Mouse (Mus musculus): ENCODE results near the gene Pgam2.
"Not testable (repeated sequence)": the region's sequence is repeated elsewhere in the genome, so short reads cannot be mapped to it uniquely, and the experiment has no call there.

The Pgam2 gene

DNA sequence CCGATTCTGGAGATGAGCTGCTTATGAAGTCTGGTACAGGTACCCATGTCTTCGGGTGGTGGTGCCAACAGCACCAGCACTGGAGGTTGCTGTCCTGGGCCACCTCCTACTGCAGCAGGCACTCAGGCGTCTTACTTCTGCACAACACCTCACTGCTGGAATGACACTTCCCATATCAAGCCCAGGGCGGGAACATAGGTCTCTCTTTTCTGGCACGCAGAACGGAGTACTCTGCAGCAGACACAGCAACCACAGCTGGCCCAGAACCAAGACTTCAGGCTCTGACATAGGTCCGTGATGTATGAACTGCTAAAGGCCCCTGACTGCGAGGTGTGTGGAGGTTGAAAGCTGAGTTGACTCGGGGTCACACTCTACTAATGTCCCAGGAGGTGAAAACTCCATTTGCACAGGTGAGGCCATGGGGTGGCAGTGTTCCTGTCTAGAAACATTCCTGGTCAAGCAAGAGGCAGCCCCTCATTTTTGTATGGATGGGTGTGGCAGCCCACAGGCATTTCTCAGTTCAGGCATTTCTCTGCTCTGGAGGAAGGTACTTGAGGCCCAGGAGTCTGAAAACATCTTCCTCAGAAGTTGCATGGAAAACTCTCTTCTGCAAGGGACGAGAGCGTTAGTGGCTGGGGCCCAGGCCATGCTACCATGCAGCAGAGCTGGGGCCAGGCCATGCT lies 25.1 kb upstream of the Pgam2 start:
- POLR2A ChIA-PET = interaction anchor here in 3 of 4 experiments (0.5 to 3.2 kb wide), 16 partner anchors 9 to 680 kb away, joined by 3 to 23 read pairs (median 3); partner anchors contain the start of genes Pgam2 (in 2 of the 3), Polm (in 2 of the 3) and Dbnl (in 1 of the 3)
- CTCF ChIA-PET = interaction anchor here in 2 of 4 experiments (0.6 to 2.8 kb wide), 4 partner anchors 26 to 124 kb away, joined by 3 to 12 read pairs (median 4); no protein-coding TSS in a partner anchor

GRCm38 (mm10) chr11:5827931-5828330 lies 24.4 kb upstream of the Pgam2 start:
- CTCF ChIA-PET = interaction anchor here in 1 of 4 experiments (1.5 to 2.8 kb wide), 2 partner anchors 58 to 125 kb away, joined by 4 to 12 read pairs; no protein-coding TSS in a partner anchor

DNA sequence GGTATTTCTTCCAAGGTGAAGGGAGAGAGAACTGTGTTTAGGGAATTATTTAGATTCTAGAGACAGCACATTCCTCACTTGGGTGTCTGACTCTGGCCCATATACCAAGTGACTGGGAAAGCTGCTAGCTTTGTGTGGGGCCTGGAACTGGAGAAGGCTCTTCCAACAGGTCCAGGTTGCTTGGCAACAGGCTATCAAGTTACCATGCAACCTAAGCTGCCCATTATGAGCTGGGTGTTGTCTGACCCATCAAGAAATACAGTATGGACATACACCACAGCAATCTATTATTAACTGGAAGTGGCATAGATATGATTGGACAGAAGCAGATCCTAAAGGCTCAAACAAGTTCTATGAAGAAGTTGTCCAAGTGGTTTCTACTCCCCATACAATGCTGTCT lies 21.9 kb upstream of the Pgam2 start:
- CTCF ChIA-PET = interaction anchor here in 2 of 4 experiments (0.6 to 1.2 kb wide), 2 partner anchors 60 to 111 kb away, joined by 3 read pairs; no protein-coding TSS in a partner anchor
- POLR2A ChIA-PET = interaction anchor here in 2 of 4 experiments (0.9 to 2.5 kb wide), 4 partner anchors 11 to 23 kb away, joined by 3 to 7 read pairs (median 6); no protein-coding TSS in a partner anchor

More at GRCm38 (mm10) chr11:5827931-5828330, 24.4 kb upstream of the Pgam2 start:
- POLR2A ChIA-PET = interaction anchor here in 2 of 4 experiments (1.1 to 3.2 kb wide), 5 partner anchors 10 to 31 kb away, joined by 4 to 23 read pairs (median 11); partner anchors contain the start of genes Polm (in 2 of the 2) and Pgam2 (in 1 of the 2)

- POLR2A ChIA-PET = interaction anchor here in 3 of 4 experiments (0.6 to 1.7 kb wide), 6 partner anchors 10 to 57 kb away, joined by 3 to 9 read pairs (median 4); partner anchors contain the start of genes Dbnl (in 1 of the 3) and Urgcp (in 1 of the 3)
- CTCF ChIA-PET = interaction anchor here in 1 of 4 experiments (0.7 kb wide), 1 partner anchor 487 kb away, joined by 3 read pairs; no protein-coding TSS in a partner anchor
Measured at GRCm38 (mm10) chr11:5819223-5819622, 15.7 kb upstream of the Pgam2 start.

GRCm38 (mm10) chr11:5813381-5813780 lies 9.8 kb upstream of the Pgam2 start:
- ChIA-PET CTCF (interaction anchor here in 1 of 4 experiments (0.6 to 1.0 kb wide), 3 partner anchors 16 to 73 kb away, joined by 3 read pairs; no protein-coding TSS in a partner anchor), POLR2A (interaction anchor here in 3 of 4 experiments (0.8 to 2.3 kb wide), 14 partner anchors 10 to 65 kb away, joined by 3 to 12 read pairs (median 4); partner anchors contain the start of genes Dbnl (in 1 of the 3), Pgam2 (in 1 of the 3) and Polm (in 1 of the 3))

GRCm38 (mm10) chr11:5809487-5809886 lies 6.0 kb upstream of the Pgam2 start:
- POLR2A ChIA-PET, CTCF ChIA-PET: not testable (repeated sequence)

GRCm38 (mm10) chr11:5807956-5808355 lies 4.4 kb upstream of the Pgam2 start:
- POLR2A ChIA-PET = interaction anchor here in 2 of 4 experiments (0.6 to 1.5 kb wide), 3 partner anchors 10 to 28 kb away, joined by 3 to 5 read pairs (median 4); partner anchors contain the start of gene Dbnl (in 1 of the 2)
- CTCF ChIA-PET = interaction anchor here in 1 of 4 experiments (0.8 kb wide), 1 partner anchor 20 kb away, joined by 3 read pairs; the partner anchor contains the start of gene Dbnl

- ChIA-PET CTCF (no interaction called here), POLR2A (interaction anchor here in 1 of 4 experiments (10.1 kb wide), 1 partner anchor 16 kb away, joined by 123 read pairs; the partner anchor contains the start of gene Dbnl)
Measured at GRCm38 (mm10) chr11:5805711-5806110, 2.2 kb upstream of the Pgam2 start.

- POLR2A ChIA-PET = interaction anchor here in 3 of 4 experiments (0.6 to 10.1 kb wide), 16 partner anchors 9 to 684 kb away, joined by 3 to 123 read pairs (median 4); partner anchors contain the start of genes Dbnl (in 2 of the 3), Polm (in 2 of the 3), Urgcp (in 1 of the 3) and Ykt6 (in 1 of the 3)
- CTCF ChIA-PET = interaction anchor here in 2 of 4 experiments (0.5 to 1.6 kb wide), 7 partner anchors 11 to 149 kb away, joined by 3 to 6 read pairs (median 4); partner anchors contain the start of gene Dbnl (in 1 of the 2)
Measured at GRCm38 (mm10) chr11:5804174-5804573, 641 bp upstream of the Pgam2 start.

DNA sequence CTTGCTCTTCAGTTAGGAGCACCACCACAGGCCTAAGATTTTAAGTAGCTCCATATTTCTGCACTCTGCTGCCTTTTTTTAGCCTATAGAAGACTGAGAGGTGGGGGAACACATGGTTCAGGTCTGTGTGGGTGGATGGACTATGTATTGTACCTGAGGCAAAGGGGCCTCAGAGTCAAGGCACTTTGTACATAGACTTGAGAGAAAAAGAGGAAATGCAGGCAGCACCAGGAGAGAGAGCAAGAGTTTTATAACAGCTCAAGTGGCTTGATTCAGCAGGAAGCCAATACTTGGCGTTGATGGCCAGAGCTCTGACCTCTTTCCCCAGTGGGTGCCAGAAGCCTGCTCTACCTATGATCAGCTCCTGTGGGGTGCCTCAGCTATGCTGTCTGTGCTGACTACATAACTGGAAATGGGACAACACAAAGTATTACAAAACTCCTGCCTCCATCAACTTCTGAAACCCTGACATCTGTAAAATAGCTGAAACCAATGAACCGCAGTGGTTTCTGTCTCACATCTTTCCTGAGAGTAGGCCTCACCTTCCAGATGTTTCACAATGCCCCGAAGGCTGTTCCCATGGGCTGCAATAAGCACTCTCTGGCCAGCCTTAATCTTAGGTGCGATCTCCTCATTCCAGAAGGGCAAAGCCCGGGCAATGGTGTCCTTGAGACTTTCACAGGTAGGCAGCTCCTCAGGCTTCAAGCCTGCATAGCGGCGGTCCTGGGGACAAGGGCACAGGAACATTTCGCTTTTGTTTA lies 896 bp downstream of the Pgam2 start:
- POLR2A ChIA-PET = interaction anchor here in 3 of 4 experiments (0.5 to 10.1 kb wide), 42 partner anchors 9 to 272 kb away, joined by 3 to 123 read pairs (median 4); partner anchors contain the start of genes Dbnl (in 3 of the 3), Urgcp (in 3 of the 3), Pold2 (in 1 of the 3) and Polm (in 1 of the 3)
- CTCF ChIA-PET = interaction anchor here (0.5 to 1.6 kb wide), 12 partner anchors 9 to 190 kb away, joined by 3 to 6 read pairs (median 4); partner anchors contain the start of gene Dbnl (in 1 of the 4)

DNA sequence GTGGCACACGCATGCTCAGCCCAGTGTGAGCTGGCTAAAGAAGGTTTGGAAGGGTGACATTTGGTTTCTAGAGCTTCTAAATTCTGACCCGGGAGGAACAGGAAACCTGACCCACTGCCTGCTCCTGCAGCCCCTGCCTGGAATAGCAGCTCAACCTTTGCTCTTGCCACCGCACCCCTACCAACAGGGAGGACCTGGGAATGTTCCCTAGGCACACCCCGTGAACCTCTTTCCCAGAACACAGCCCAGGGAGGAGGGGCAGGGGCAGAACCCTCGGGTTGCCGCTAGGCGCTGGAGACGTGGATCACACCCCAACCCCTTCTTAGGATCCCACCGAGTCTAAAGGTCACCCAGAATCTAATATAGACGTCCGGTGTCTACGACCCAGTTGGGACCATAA lies 1.5 kb downstream of the Pgam2 start:
- ChIA-PET CTCF (interaction anchor here in 3 of 4 experiments (0.5 to 1.6 kb wide), 9 partner anchors 10 to 1298 kb away, joined by 3 to 6 read pairs (median 3); partner anchors contain the start of gene Ap1b1 (in 1 of the 3)), POLR2A (interaction anchor here in 3 of 4 experiments (0.6 to 10.1 kb wide), 37 partner anchors 9 to 706 kb away, joined by 3 to 123 read pairs (median 4); partner anchors contain the start of genes Dbnl (in 3 of the 3), Polm (in 2 of the 3), Ykt6 (in 2 of the 3) and Pold2 (in 1 of the 3))

DNA sequence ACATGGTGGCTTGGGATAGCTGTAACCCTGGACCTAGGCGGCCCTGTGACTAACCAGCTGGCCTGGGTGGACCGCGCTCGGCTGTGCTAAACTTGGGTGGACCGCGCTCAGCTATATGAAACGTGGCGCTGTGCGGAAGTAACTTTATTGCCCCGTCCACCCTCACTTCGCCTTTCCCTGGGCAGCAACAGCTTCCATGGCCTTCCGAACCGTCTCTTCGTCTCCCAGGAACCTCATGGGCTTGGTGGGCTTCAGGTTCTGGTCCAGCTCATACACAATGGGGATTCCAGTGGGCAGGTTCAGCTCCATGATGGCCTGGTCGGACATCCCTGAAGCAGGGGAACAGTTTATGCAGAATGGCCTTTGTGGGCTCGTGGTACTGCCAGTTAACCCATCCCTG lies 2.0 kb downstream of the Pgam2 start:
- ChIA-PET CTCF (interaction anchor here in 3 of 4 experiments (0.6 to 1.6 kb wide), 8 partner anchors 13 to 1298 kb away, joined by 3 to 6 read pairs (median 3); partner anchors contain the start of genes Ap1b1 (in 1 of the 3) and Dbnl (in 1 of the 3)), POLR2A (interaction anchor here (0.6 to 10.1 kb wide), 29 partner anchors 8 to 705 kb away, joined by 3 to 123 read pairs (median 4); partner anchors contain the start of genes Dbnl (in 3 of the 4), Polm (in 2 of the 4), Ykt6 (in 2 of the 4) and Pold2 (in 1 of the 4))

- ChIA-PET POLR2A (interaction anchor here in 3 of 4 experiments (0.5 to 10.1 kb wide), 9 partner anchors 10 to 279 kb away, joined by 3 to 123 read pairs (median 4); partner anchors contain the start of genes Dbnl (in 2 of the 3), Polm (in 1 of the 3) and Xbp1 (in 1 of the 3)), CTCF (interaction anchor here in 1 of 4 experiments (0.9 to 1.9 kb wide), 2 partner anchors 155 to 462 kb away, joined by 3 to 6 read pairs; partner anchors contain the start of gene Ykt6)
Measured at GRCm38 (mm10) chr11:5799621-5800490, 3.7 kb downstream of the Pgam2 start.

DNA sequence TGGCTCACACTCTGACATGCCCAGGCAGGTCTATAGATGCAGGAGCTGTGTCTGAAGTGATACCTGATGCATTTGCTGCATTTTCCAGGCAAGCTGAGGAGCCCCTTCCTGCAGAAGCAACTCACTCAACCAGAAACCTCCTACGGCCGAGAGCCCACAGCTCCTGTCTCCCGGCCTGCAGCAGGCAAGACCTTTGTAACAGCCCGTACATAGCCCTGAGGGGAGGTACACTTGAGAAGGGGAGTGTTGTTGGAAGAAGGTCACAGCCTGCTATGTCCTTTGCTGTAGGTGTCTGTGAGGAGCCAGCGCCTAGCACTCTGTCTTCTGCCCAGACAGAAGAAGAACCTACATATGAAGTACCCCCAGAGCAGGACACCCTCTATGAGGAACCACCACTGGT lies 5.6 kb downstream of the Pgam2 start:
- POLR2A ChIA-PET = interaction anchor here in 3 of 4 experiments (0.7 to 10.1 kb wide), 17 partner anchors 8 to 100 kb away, joined by 3 to 123 read pairs (median 5); partner anchors contain the start of genes Dbnl (in 3 of the 3), Myl7 (in 1 of the 3) and Urgcp (in 1 of the 3)

DNA sequence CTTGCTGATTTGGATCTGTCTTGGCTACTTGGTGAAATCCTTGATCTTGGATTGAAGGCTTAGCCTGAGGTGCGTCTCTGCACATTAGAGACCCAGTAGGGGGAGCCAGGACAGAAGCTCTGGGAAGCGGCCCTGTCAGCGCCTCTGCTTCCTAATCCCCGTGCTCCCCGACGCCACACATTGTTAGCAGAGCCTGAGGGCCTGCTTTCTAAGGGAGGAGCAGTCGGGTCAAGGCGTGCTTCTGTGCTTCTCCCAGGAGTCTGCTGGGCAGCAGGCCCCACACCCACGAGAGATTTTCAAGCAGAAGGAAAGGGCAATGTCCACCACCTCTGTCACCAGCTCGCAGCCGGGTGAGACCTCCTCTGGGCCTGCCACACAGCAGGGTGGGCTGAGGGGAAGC lies 6.2 kb downstream of the Pgam2 start:
- ChIA-PET CTCF (interaction anchor here (0.6 to 2.8 kb wide), 11 partner anchors 9 to 851 kb away, joined by 3 to 18 read pairs (median 4); partner anchors contain the start of gene Dbnl (in 3 of the 4)), POLR2A (interaction anchor here in 3 of 4 experiments (0.7 to 10.1 kb wide), 27 partner anchors 7 to 100 kb away, joined by 3 to 123 read pairs (median 4); partner anchors contain the start of genes Dbnl (in 3 of the 3), Myl7 (in 1 of the 3) and Urgcp (in 1 of the 3))

More for the DNA sequence above, 5.6 kb downstream of the Pgam2 start:
- CTCF ChIA-PET = interaction anchor here in 3 of 4 experiments (0.6 to 2.8 kb wide), 9 partner anchors 9 to 88 kb away, joined by 3 to 18 read pairs (median 4); partner anchors contain the start of gene Dbnl (in 2 of the 3)
